Mouse (Mus musculus) central nervous system, embryonic 11.5 days (tissue): ENCODE measurements around the gene Rnf6. TPM values are rescaled to one million over a fixed set of nuclear protein-coding genes. Genes with fewer than 3 reads are reported as not detected.

ENCODE experiments used
- polyA plus RNA-seq: library from polyadenylated mRNA; depleted of rRNA; stranded (reverse); fragments of >200 nt; gene quantifications from 2 replicates; pipeline ENCODE4 v1.2.3, GENCODE M21; 2012; rRNA removed

Gene Rnf6
- polyA plus RNA-seq, result 22.0 and 22.3 TPM in 2 replicates

GRCm38 (mm10) chr5:146220879-146221714 lies at the start of gene Rnf6:
Gene Rnf6 (minus strand): TSS chr5:146221555.

GRCm38 (mm10) chr5:146230864-146231654 lies 9.7 kb upstream of the Rnf6 start, which contains the start of gene Cdk8:
Gene Cdk8 (plus strand): TSS chr5:146231230.

GRCm38 (mm10) chr5:146185204-146185603 lies 36.2 kb downstream of the Rnf6 start, which contains the start of gene 1700001J03Rik:
Gene 1700001J03Rik (minus strand): TSS chr5:146185304.

GRCm38 (mm10) chr5:146170621-146171020 lies 50.7 kb downstream of the Rnf6 start, which contains the start of gene Gm6309:
Gene Gm6309 (minus strand): TSS chr5:146170721.

GRCm38 (mm10) chr5:146160439-146160838 lies 60.9 kb downstream of the Rnf6 start, which contains the start of gene Gm5565:
Gene Gm5565 (minus strand): TSS chr5:146160539.

Other genes with a start within 250 kb of the Rnf6 start
- gene Cyp3a25, start 211.9 kb downstream of the Rnf6 start, polyA plus RNA-seq, result not detected in 2 replicates
- gene Cyp3a59, start 142.3 kb downstream of the Rnf6 start, polyA plus RNA-seq, result not detected in 2 replicates
- not detected in 2 replicates for gene Gm5565, start 61.0 kb downstream of the Rnf6 start, polyA plus RNA-seq
- not detected in 2 replicates for gene Gm6309, start 50.8 kb downstream of the Rnf6 start, polyA plus RNA-seq
- 0.50 and 0.52 TPM in 2 replicates for gene 1700001J03Rik, start 36.3 kb downstream of the Rnf6 start, polyA plus RNA-seq
- gene Cdk8, start 9.7 kb upstream of the Rnf6 start, polyA plus RNA-seq, result 83.2 and 86.5 TPM in 2 replicates
- gene Wasf3, start 163.4 kb upstream of the Rnf6 start, polyA plus RNA-seq, result 18.0 and 19.2 TPM in 2 replicates